Mouse (Mus musculus) midbrain, embryonic 11.5 days (tissue): ENCODE data around the gene H2-Q2. TPM values are rescaled to one million over a fixed set of nuclear protein-coding genes. Genes with fewer than 3 reads are reported as not detected.
"Not testable (repeated sequence)": the region's sequence is repeated elsewhere in the genome, so short reads cannot be mapped to it uniquely, and the experiment has no call there.

Experiments
- ATAC-seq: fragments of 200-750 bp; cut with Nextera tagmentation; 2 replicates; pipeline ENCODE4 v1.8.0; 2017; ENCODE audit warnings: moderate TSS enrichment, moderate library complexity; ENCODE audit not compliant: low FRiP score
- DNase-seq: peaks from one replicate; pipeline ENCODE4 v3.0.0; 2015; ENCODE audit warnings: low spot score; ENCODE audit errors: missing footprints
- H3K27ac ChIP-seq: fragments of 300-500 bp; sonication (generic); 2 replicates; pipeline ENCODE4 v1.5.1; 2014; ENCODE audit warnings: low read depth, low read length
- H3K27me3 ChIP-seq: fragments of 300-500 bp; sonication (generic); 2 replicates; pipeline ENCODE4 v1.6.1; 2014; ENCODE audit warnings: mild to moderate bottlenecking, low read length, moderate library complexity, mixed read lengths; ENCODE audit not compliant: control insufficient read depth, insufficient read depth
- H3K36me3 ChIP-seq: fragments of 300-500 bp; sonication (generic); 2 replicates; pipeline ENCODE4 v1.6.1; 2014; ENCODE audit warnings: mild to moderate bottlenecking, low read length, moderate library complexity, mixed read lengths; ENCODE audit not compliant: control insufficient read depth, insufficient read depth
- H3K4me1 ChIP-seq: fragments of 300-500 bp; sonication (generic); 2 replicates; pipeline ENCODE4 v1.6.1; 2014; ENCODE audit warnings: low read length; ENCODE audit not compliant: control insufficient read depth, insufficient read depth
- H3K4me2 ChIP-seq: fragments of 300-500 bp; sonication (generic); 2 replicates; pipeline ENCODE4 v1.6.1; 2014; ENCODE audit warnings: mild to moderate bottlenecking, moderate library complexity
- H3K4me3 ChIP-seq: fragments of 300-500 bp; sonication (generic); 2 replicates; pipeline ENCODE4 v1.5.1; 2014; ENCODE audit warnings: low read depth, low read length
- H3K9ac ChIP-seq: fragments of 300-500 bp; sonication (generic); 2 replicates; pipeline ENCODE4 v1.6.1; 2014; ENCODE audit warnings: low read length
- H3K9me3 ChIP-seq: fragments of 300-500 bp; sonication (generic); 2 replicates; pipeline ENCODE4 v1.6.1; 2016; ENCODE audit warnings: low read length; ENCODE audit not compliant: control insufficient read depth
- WGBS: fragments of 180-500 bp; shearing (Covaris S2); extraction: QIAGEN DNeasy Blood & Tissue Kit; methylation state at CpG from one replicate; pipeline ENCODE4 v1.1.7; 2014; 5-methylcytosine and 5-hydroxymethylcytosine counted together
- polyA plus RNA-seq: library from polyadenylated mRNA; unstranded; fragments of >200 nt; fragmentation: Nextera tagmentation; extraction: Ambion mirVana; gene quantifications from 2 replicates; pipeline ENCODE4 v1.2.1, GENCODE M21; 2014

The H2-Q2 gene
- polyA plus RNA-seq, 1 experiment from 2014 or later = 0.34 TPM

DNA sequence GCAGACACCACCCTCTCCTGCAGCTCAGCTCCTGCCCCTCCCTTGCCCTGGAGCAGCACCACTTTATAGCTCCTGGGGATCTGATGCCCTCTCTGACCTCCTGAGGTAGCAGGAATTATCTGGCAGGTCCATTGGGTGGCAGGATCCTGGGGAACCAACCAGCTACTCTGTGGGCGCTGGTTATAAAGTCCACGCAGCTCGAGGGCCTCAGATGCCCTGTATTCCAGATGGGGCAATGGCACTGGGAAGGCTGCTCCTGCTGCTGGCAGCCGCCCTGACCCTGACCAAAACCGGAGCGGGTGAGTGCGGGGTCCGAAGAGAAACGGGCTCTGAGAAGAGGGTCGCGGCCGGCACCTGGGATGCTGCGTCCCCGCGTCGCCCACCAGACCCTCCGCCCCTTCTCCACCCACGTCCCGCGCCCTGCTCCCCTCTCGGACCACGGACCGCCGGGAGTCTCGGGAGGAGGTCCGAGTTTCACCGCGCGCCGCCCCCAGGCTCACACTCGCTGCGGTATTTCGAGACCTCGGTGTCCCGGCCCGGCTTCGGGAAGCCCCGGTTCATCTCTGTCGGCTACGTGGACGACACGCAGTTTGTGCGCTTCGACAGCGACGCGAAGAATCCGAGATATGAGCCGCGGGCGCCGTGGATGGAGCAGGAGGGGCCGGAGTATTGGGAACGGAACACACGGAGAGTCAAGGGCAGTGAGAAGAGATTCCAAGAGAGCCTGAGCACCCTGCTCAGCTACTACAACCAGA is 21.5 kb upstream of the H2-Q2 start, which contains the start of gene H2-Q1:
H2-Q1 (plus strand) TSS at position 79 of the 755 bp plus-strand sequence.
- WGBS = 1% methylated on average over 55 of the region's 55 CpGs
- Histone ChIP-seq H3K27me3 (peaks cover 15% of the 10 kb centered on the region), H3K4me1 (no peaks in the 10 kb centered on the region), H3K27ac (no peak within 1 kb of the TSS), H3K4me2 (peak within 1 kb of the TSS; percentile 67), H3K9ac (peak within 1 kb of the TSS; percentile 40), H3K4me3 (peak within 1 kb of the TSS; percentile 23), H3K36me3 (no peaks in the 10 kb centered on the region), H3K9me3 (no peaks in the 10 kb centered on the region)
- DNase-seq (peak; percentile 87), ATAC-seq (no peak)

- DNase-seq = not testable (repeated sequence)
Observed at GRCm38 (mm10) chr17:35325124-35325523, 16.9 kb upstream of the H2-Q2 start.

DNA sequence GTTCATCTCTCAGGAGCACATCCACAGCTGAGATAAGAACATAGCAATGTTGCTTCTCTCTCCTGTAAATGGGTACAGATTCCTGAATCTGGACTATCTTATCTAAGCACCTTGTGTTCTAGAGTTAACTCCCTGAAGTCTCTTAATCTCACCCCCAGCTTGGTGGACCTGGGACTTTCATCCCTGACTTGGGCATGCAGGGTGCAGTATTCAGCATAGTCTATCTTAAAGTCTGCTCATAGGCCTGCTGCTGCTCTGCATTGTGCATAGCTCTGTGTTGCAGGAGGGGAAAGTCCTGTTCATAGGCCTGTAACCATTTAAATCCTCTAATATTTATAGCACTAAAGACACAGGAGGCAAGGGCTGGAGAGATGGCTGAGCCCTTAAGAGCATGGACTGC is 16.0 kb upstream of the H2-Q2 start:
- H3K27ac ChIP-seq, H3K4me1 ChIP-seq, H3K4me2 ChIP-seq, H3K36me3 ChIP-seq, H3K4me3 ChIP-seq, ATAC-seq, H3K9ac ChIP-seq, DNase-seq, H3K27me3 ChIP-seq, H3K9me3 ChIP-seq: not testable (repeated sequence)

More at GRCm38 (mm10) chr17:35325124-35325523, 16.9 kb upstream of the H2-Q2 start:
- not testable (repeated sequence) for H3K36me3 ChIP-seq, H3K27ac ChIP-seq, ATAC-seq, H3K9me3 ChIP-seq, H3K9ac ChIP-seq, H3K4me2 ChIP-seq, H3K4me3 ChIP-seq, H3K4me1 ChIP-seq
- H3K27me3 ChIP-seq = peaks cover 13% of the 10 kb centered on the region
- 64% methylated on average over 1 of the region's 1 CpGs for WGBS

DNA sequence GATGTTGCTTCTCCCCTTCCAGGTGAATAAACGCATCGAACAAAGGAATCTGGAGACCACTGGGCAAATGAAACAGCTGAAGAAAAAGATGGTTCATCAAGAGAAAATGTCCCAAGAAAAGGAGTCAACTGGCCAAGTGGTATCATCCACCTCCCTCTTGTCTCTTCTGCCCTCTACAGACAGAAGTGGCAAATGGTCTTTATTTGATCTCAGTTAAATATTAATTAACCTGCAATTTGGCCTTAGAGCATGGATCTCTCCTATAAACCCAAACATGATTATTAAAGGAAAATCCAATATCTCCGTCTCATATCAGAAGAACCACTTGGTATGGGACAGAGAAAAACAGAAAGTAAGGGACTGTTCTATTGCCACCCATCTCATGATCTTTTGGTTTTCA is 12.3 kb upstream of the H2-Q2 start:
- DNase-seq, H3K4me1 ChIP-seq, ATAC-seq, H3K36me3 ChIP-seq, H3K9me3 ChIP-seq, H3K9ac ChIP-seq, H3K27me3 ChIP-seq, H3K4me3 ChIP-seq, H3K4me2 ChIP-seq, H3K27ac ChIP-seq: not testable (repeated sequence)
- 61% methylated on average over 3 of the region's 3 CpGs for WGBS

DNA sequence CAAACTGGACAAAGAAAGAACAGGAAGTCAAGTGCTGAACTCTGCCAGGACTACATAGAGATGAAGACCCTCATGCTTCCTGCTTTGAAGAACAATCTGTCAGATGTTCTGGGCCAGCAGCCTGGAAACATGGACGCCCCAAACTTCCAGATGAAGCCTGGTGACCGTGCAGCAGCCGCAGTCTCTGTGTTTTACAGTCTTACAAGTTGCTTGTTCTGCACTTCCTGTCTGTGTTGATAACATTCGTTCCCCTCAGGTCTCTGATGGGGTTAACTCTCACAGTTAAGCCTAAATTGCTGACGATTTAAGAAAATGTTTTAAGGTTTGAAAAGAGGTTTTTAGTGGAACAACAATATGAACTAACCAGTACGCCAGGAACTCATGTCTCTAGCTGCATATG is 10.5 kb upstream of the H2-Q2 start:
- H3K4me1 ChIP-seq, H3K4me3 ChIP-seq, H3K27ac ChIP-seq, H3K9me3 ChIP-seq, H3K9ac ChIP-seq, ATAC-seq, H3K4me2 ChIP-seq, H3K36me3 ChIP-seq, H3K27me3 ChIP-seq, DNase-seq: not testable (repeated sequence)
- 77% methylated on average over 6 of the region's 6 CpGs for WGBS

GRCm38 (mm10) chr17:35342711-35343476 is 852 bp downstream of the H2-Q2 start:
- H3K4me2 ChIP-seq = peak overlapping the region; percentile 68
- ATAC-seq = no peak
- peaks cover 28% of the 10 kb centered on the region for H3K27me3 ChIP-seq

GRCm38 (mm10) chr17:35347659-35348058 is 5.6 kb downstream of the H2-Q2 start:
- not testable (repeated sequence) for H3K36me3 ChIP-seq, DNase-seq, H3K4me3 ChIP-seq, ATAC-seq, H3K27me3 ChIP-seq, H3K9me3 ChIP-seq, H3K4me1 ChIP-seq, H3K9ac ChIP-seq, H3K4me2 ChIP-seq, H3K27ac ChIP-seq

More at GRCm38 (mm10) chr17:35342711-35343476, 852 bp downstream of the H2-Q2 start:
- H3K4me3 ChIP-seq = peak overlapping the region; percentile 39
- no peak overlapping the region for H3K27ac ChIP-seq
- H3K36me3 ChIP-seq = no peaks in the 10 kb centered on the region
- no peaks in the 10 kb centered on the region for H3K9me3 ChIP-seq
- H3K4me1 ChIP-seq = peaks cover 5% of the 10 kb centered on the region; the same call in 1 of the 2 replicates
- 3% methylated on average over 43 of the region's 46 CpGs for WGBS
- peak overlapping the region; percentile 40; the same call in 1 of the 2 replicates for H3K9ac ChIP-seq
- peak; percentile 81 for DNase-seq

DNA sequence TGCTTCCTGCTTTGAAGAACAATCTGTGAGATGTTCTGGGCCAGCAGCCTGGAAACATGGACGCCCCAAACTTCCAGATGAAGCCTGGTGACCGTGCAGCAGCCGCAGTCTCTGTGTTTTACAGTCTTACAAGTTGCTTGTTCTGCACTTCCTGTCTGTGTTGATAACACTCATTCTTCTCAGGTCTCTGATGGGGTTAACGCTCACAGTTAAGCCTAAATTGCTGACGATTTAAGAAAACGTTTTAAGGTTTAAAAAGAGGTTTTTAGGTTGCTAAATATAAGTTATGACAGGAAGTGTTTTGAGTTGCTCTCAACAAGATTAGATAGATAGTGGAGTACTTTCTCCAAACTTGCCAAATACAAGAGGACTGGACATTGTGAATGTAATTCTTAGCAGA is 11.2 kb downstream of the H2-Q2 start:
- not testable (repeated sequence) for H3K9me3 ChIP-seq, H3K27me3 ChIP-seq, H3K36me3 ChIP-seq, H3K4me2 ChIP-seq, H3K4me1 ChIP-seq, H3K27ac ChIP-seq, DNase-seq, H3K4me3 ChIP-seq, H3K9ac ChIP-seq, ATAC-seq
- 74% methylated on average over 6 of the region's 6 CpGs for WGBS

DNA sequence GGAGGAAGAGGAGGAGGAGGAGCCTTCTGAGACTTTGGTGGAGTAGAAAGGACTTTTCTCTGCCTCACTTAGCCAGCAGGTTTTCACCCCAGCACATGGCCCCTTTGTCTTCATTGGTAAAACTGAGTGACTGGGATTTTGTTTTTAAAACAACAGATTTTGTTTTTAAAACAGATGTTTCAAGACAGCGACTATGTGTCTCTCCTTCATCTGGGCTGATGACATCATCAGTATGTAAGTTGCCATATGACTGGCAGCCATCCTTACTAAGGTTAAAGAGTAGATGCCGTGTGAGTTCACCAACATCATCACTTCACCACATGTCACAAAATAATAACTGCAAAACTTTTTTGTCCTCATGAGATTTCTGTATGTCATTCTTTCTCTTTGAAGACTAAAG is 12.0 kb downstream of the H2-Q2 start:
- Histone ChIP-seq H3K9me3 (no peaks in the 10 kb centered on the region), H3K27ac (no peak overlapping the region), H3K9ac (no peak overlapping the region), H3K27me3 (peaks cover 4% of the 10 kb centered on the region), H3K36me3 (no peaks in the 10 kb centered on the region), H3K4me3 (no peak overlapping the region), H3K4me2 (no peak overlapping the region), H3K4me1 (peaks cover 3% of the 10 kb centered on the region; the same call in 1 of the 2 replicates)
- no peak for DNase-seq
- WGBS = 75% methylated on average over 2 of the region's 2 CpGs
- no peak for ATAC-seq
